Mouse (Mus musculus): Measurements from ENCODE around the gene Car11. TPM values are rescaled to one million over a fixed set of nuclear protein-coding genes. Genes with fewer than 3 reads are reported as not detected.

The Car11 gene
- total and polyA plus RNA-seq, 3 experiments, result 0.77 to 1.5 TPM; not detected in 1

DNA sequence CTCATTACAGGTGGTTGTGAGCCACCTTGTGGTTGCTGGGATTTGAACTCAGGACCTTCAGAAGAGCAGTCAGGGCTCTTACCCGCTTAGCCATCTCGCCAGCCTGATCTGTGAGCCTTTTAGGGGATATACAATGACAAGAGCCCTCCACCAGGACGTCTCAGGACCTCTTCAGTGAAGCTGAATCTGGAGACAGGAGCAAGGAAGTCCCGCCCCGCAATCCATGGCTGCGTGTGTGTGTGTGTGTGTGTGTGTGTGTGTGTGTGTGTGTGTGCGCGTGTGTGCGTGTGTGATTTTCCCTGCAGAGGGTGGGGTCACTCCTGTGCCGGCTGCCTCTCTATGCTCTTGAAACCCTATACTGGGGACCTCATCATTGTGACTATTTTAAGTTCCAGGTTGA is 40.2 kb downstream of the Car11 start (continued):
- TF ChIP-seq NRF1 (IDR thresholded peaks at IDR 0.05; ENCODE audit: insufficient read depth, low read depth, low read length, poor library complexity, severe bottlenecking), result peak; percentile 74
- TF ChIP-seq MXI1 (IDR thresholded peaks at IDR 0.05; ENCODE audit: low read depth, low read length), result 0 out of 2 replicates have a peak, but pooled peaks have one; percentile 9
- TF ChIP-seq ZMIZ1 (IDR thresholded peaks at IDR 0.05; ENCODE audit: low read depth, low read length), result no peak
- TF ChIP-seq MYB (IDR thresholded peaks at IDR 0.05; ENCODE audit: low read depth, low read length), result no peak

DNA sequence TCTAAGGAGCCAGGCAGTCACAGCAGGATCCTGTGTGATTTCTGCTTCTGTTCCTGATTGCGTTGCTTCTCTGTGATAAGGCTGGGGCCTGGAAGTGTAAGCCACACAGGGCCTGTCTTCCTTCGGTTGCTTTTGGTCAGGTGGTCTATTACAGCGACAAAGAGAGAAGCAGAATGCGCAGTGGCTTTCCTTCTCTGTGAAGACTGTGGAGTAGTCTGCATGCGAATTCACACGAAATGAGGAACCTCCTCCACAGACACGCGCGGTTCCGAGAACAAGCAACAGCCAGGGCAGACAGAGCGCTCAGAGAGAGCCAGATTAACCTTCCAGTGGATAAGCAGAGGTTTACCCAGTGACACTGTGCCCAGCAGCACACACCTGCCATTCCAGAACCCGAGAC is 41.7 kb downstream of the Car11 start:
- Histone ChIP-seq H3K4me3 (ENCODE audit: control insufficient read depth in 1 of 2, insufficient read depth in 1 of 2, low read depth in 2 of 2, low read length in 2 of 2) (peak overlapping the region in 1 of 2 experiments; percentile 5; a peak in 1 of 4 replicates), H3K36me3 (ENCODE audit: control insufficient read depth in 1 of 2, insufficient read depth in 2 of 2, low read length in 2 of 2) (peaks cover 0 to 8% of the 10 kb centered on the region in 2 experiments; a peak in 1 of 4 replicates), H3K79me2 (ENCODE audit: control insufficient read depth, insufficient read depth, low read length, poor library complexity) (no peaks in the 10 kb centered on the region), H3K9me3 (replicated peaks; ENCODE audit: insufficient read depth, low read length) (no peaks in the 10 kb centered on the region), H3K27me3 (ENCODE audit: control insufficient read depth in 1 of 2, insufficient read depth in 2 of 2, low read length in 2 of 2) (no peaks in the 10 kb centered on the region), H3K4me1 (ENCODE audit: control insufficient read depth in 1 of 2, insufficient read depth in 2 of 2, low read length in 2 of 2) (peaks cover 0 to 16% of the 10 kb centered on the region in 2 experiments; a peak in 2 of 4 replicates), H3K27ac (ENCODE audit: control insufficient read depth, low read depth, low read length) (no peak overlapping the region), H3K9ac (ENCODE audit: control insufficient read depth, low read depth, low read length, poor library complexity, severe bottlenecking) (peak overlapping the region; percentile 8; the same call in 1 of the 2 replicates)
- DNase-seq (ENCODE audit: low read depth, low spot score), result peak; percentile 64
- TF ChIP-seq MXI1 (IDR thresholded peaks at IDR 0.05; ENCODE audit: low read depth, low read length) (no peak), USF1 (IDR thresholded peaks at IDR 0.05; ENCODE audit: low read depth, low read length) (peak; percentile 52)

- Histone ChIP-seq H3K4me1 (ENCODE audit: control insufficient read depth in 1 of 2, insufficient read depth in 2 of 2, low read length in 2 of 2) (peaks cover 0 to 16% of the 10 kb centered on the region in 2 experiments; a peak in 2 of 4 replicates), H3K79me2 (ENCODE audit: control insufficient read depth, insufficient read depth, low read length, poor library complexity) (no peaks in the 10 kb centered on the region), H3K4me3 (ENCODE audit: control insufficient read depth in 1 of 2, insufficient read depth in 1 of 2, low read depth in 2 of 2, low read length in 2 of 2) (peak overlapping the region in 1 of 2 experiments; percentile 5; a peak in 1 of 4 replicates), H3K27ac (ENCODE audit: control insufficient read depth, low read depth, low read length) (no peak overlapping the region), H3K36me3 (ENCODE audit: control insufficient read depth in 1 of 2, insufficient read depth in 2 of 2, low read length in 2 of 2) (peaks cover 0 to 8% of the 10 kb centered on the region in 2 experiments; a peak in 1 of 4 replicates), H3K9me3 (replicated peaks; ENCODE audit: insufficient read depth, low read length) (no peaks in the 10 kb centered on the region), H3K27me3 (ENCODE audit: control insufficient read depth in 1 of 2, insufficient read depth in 2 of 2, low read length in 2 of 2) (no peaks in the 10 kb centered on the region), H3K9ac (ENCODE audit: control insufficient read depth, low read depth, low read length, poor library complexity, severe bottlenecking) (no peak overlapping the region; the same call in 1 of the 2 replicates)
- TF ChIP-seq RAD21 (IDR thresholded peaks at IDR 0.05; ENCODE audit: low read depth, low read length), result no peak
- TF ChIP-seq SMC3 (IDR thresholded peaks at IDR 0.05; ENCODE audit: low read depth, low read length), result no peak
- TF ChIP-seq TBP (IDR thresholded peaks at IDR 0.05; ENCODE audit: low read depth, low read length), result no peak
- TF ChIP-seq EP300 (IDR thresholded peaks at IDR 0.05; ENCODE audit: low read depth in 1 of 2, low read length in 2 of 2), result no peak
- TF ChIP-seq CTCF (IDR thresholded peaks at IDR 0.05 in 2 of 3, conservative IDR thresholded peaks at IDR 0.05 in 1 of 3; ENCODE audit: control insufficient read depth in 1 of 3, insufficient read depth in 1 of 3, low read depth in 2 of 3, low read length in 3 of 3, poor library complexity in 1 of 3, severe bottlenecking in 1 of 3), result no peak
- no peak for TF ChIP-seq GABPA (IDR thresholded peaks at IDR 0.05; ENCODE audit: low read depth, low read length)
- no peak for TF ChIP-seq MAZ (IDR thresholded peaks at IDR 0.05; ENCODE audit: low read depth, low read length)
- TF ChIP-seq POLR2AphosphoS2 (IDR thresholded peaks at IDR 0.05; ENCODE audit: low read length), result no peak
- no peak for TF ChIP-seq TAL1 (IDR thresholded peaks at IDR 0.05; ENCODE audit: low read length)
- TF ChIP-seq UBTF (IDR thresholded peaks at IDR 0.05; ENCODE audit: borderline replicate concordance, insufficient read depth, low read depth, low read length), result no peak
- TF ChIP-seq MYB (IDR thresholded peaks at IDR 0.05; ENCODE audit: low read depth, low read length), result no peak
- TF ChIP-seq ETS1 (IDR thresholded peaks at IDR 0.05; ENCODE audit: low read depth, low read length), result no peak
- no peak for DNase-seq (ENCODE audit: low read depth, low spot score)
Measured at GRCm38 (mm10) chr7:45741777-45742176, 42.1 kb downstream of the Car11 start.

All from MEL (cell line).